Mouse (Mus musculus) lung, embryonic 14.5 days (tissue): Measurements from ENCODE around the gene Intu. TPM values are rescaled to one million over a fixed set of nuclear protein-coding genes. Genes with fewer than 3 reads are reported as not detected.

ENCODE experiments used
- ATAC-seq: fragments of 200-750 bp; cut with Nextera tagmentation; 2 replicates; pipeline ENCODE4 v1.8.0; 2017; ENCODE audit warnings: mild to moderate bottlenecking, moderate TSS enrichment, moderate library complexity; ENCODE audit not compliant: insufficient read depth
- DNase-seq: peaks from one replicate; pipeline ENCODE4 v3.0.0-alpha.2; 2015
- H3K27ac ChIP-seq: fragments of 300-500 bp; sonication (generic); 2 replicates; pipeline ENCODE4 v1.5.1; 2014; ENCODE audit warnings: low read depth, mild to moderate bottlenecking, moderate library complexity
- H3K27me3 ChIP-seq: fragments of 300-500 bp; sonication (generic); 2 replicates; pipeline ENCODE4 v1.6.1; 2014; ENCODE audit warnings: low read length, control low read depth; ENCODE audit not compliant: insufficient read depth
- H3K36me3 ChIP-seq: fragments of 300-500 bp; sonication (generic); 2 replicates; pipeline ENCODE4 v1.6.1; 2014; ENCODE audit warnings: control low read depth; ENCODE audit not compliant: insufficient read depth
- H3K4me1 ChIP-seq: fragments of 300-500 bp; sonication (generic); 2 replicates; pipeline ENCODE4 v1.6.1; 2014; ENCODE audit warnings: antibody characterized with exemption, control low read depth; ENCODE audit not compliant: insufficient read depth
- H3K4me2 ChIP-seq: fragments of 300-500 bp; sonication (generic); 2 replicates; pipeline ENCODE4 v1.6.1; 2014; ENCODE audit warnings: mild to moderate bottlenecking
- H3K4me3 ChIP-seq: fragments of 300-500 bp; sonication (generic); 2 replicates; pipeline ENCODE4 v1.5.1; 2014; ENCODE audit warnings: low read depth, low read length
- H3K9ac ChIP-seq: fragments of 300-500 bp; sonication (generic); 2 replicates; pipeline ENCODE4 v1.6.1; 2014
- H3K9me3 ChIP-seq: fragments of 300-500 bp; sonication (generic); 2 replicates; pipeline ENCODE4 v1.6.1; 2016; ENCODE audit warnings: low read depth, low read length, control low read depth
- CTCF ChIP-seq: IDR thresholded peaks from 2 replicates; pipeline ENCODE4 v1.5.1; 2016; ENCODE audit warnings: antibody characterized with exemption, low read depth
- WGBS: fragments of 180-500 bp; shearing (Covaris S2); extraction: QIAGEN DNeasy Blood & Tissue Kit; methylation state at CpG from one replicate; pipeline ENCODE4 v1.1.7; 2014; 5-methylcytosine and 5-hydroxymethylcytosine counted together
- polyA plus RNA-seq: library from polyadenylated mRNA; unstranded; fragments of >200 nt; fragmentation: Nextera tagmentation; extraction: Ambion mirVana; gene quantifications from 2 replicates; pipeline ENCODE4 v1.2.1, GENCODE M21; 2014

Gene Intu
- polyA plus RNA-seq, 1 experiment from 2014 or later = 4.1 TPM

DNA sequence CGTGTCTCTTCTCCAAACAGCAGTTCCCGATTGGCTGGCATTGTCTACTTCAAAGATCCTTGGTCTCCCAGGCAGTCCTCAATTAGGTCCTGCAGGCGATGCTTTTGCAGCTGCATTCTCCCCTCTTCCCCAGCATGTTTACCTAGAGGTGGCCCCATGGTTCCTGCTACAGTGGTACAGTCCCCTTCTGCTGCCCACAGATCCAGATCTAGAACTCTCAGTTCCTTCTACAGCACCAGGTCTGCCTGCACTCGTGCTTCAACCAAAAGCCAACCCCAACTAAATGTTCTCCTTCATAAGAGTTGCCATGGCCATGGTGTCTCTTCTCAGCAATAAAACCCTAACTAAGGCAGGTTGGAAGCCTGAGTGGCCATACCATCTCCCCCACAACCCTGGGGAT lies 15.5 kb downstream of the Intu start:
- ATAC-seq = no peak

DNA sequence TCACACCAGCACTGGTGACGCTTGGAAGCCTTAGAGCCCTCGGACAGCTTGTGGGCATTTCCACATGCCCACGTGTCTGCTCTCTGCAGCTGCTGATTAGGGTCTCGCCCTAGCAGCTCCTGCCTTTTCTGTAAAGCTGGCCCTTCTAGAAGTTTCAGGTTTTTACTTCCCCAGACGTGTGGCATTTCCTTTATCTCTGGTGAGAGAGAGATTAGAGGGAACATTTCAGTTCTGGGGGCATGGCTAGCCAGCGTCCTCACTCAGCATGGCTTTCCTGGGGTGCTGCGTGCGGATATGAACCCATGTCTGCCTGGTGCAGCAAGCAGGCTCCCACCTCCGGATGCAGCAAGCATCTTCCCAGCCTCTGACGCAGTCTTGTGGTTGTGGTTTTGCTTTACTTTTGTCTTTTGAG lies 121.9 kb downstream of the Intu start:
- 60% methylated on average over 10 of the region's 10 CpGs for WGBS
- Histone ChIP-seq H3K4me3 (no peak overlapping the region), H3K36me3 (peaks cover 17% of the 10 kb centered on the region; the same call in 1 of the 2 replicates), H3K27me3 (no peaks in the 10 kb centered on the region), H3K27ac (no peak overlapping the region), H3K4me1 (no peaks in the 10 kb centered on the region), H3K4me2 (no peak overlapping the region), H3K9me3 (no peaks in the 10 kb centered on the region), H3K9ac (no peak overlapping the region)
- no peak for ATAC-seq
- no peak for TF ChIP-seq CTCF
- DNase-seq = no peak

More for the DNA sequence above, 15.5 kb downstream of the Intu start:
- no peaks in the 10 kb centered on the region for H3K36me3 ChIP-seq
- H3K4me3 ChIP-seq = no peak overlapping the region
- no peak for DNase-seq
- no peaks in the 10 kb centered on the region for H3K9me3 ChIP-seq
- H3K27ac ChIP-seq = no peak overlapping the region
- H3K4me1 ChIP-seq = no peaks in the 10 kb centered on the region
- H3K9ac ChIP-seq = no peak overlapping the region
- TF ChIP-seq CTCF = no peak
- H3K4me2 ChIP-seq = no peak overlapping the region
- no peaks in the 10 kb centered on the region for H3K27me3 ChIP-seq
- WGBS = 86% methylated on average over 4 of the region's 4 CpGs

DNA sequence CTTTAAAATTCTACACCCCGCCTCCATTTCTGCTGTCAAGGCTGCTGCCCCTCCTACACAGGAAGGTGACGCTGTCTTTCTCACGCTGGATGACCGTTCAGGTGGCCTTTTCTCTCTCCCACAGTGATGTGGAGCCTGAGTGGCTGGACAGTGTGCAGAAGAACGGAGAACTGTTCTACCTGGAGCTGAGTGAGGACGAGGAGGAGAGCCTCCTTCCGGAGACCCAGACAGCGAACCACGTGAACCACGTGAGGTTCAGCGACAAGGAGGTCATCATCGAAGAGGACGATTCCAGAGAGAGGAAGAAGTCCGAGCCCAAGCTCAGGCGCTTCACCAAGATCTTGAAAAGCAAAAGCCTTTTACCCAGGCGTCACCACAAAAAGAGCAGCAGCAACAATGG lies 122.5 kb downstream of the Intu start:
- Histone ChIP-seq H3K36me3 (peaks cover 17% of the 10 kb centered on the region; the same call in 1 of the 2 replicates), H3K4me2 (no peak overlapping the region), H3K27ac (no peak overlapping the region), H3K9ac (no peak overlapping the region), H3K4me1 (no peaks in the 10 kb centered on the region), H3K27me3 (no peaks in the 10 kb centered on the region), H3K9me3 (no peaks in the 10 kb centered on the region), H3K4me3 (no peak overlapping the region)
- WGBS = 89% methylated on average over 16 of the region's 16 CpGs
- no peak for DNase-seq
- no peak for ATAC-seq
- no peak for TF ChIP-seq CTCF

DNA sequence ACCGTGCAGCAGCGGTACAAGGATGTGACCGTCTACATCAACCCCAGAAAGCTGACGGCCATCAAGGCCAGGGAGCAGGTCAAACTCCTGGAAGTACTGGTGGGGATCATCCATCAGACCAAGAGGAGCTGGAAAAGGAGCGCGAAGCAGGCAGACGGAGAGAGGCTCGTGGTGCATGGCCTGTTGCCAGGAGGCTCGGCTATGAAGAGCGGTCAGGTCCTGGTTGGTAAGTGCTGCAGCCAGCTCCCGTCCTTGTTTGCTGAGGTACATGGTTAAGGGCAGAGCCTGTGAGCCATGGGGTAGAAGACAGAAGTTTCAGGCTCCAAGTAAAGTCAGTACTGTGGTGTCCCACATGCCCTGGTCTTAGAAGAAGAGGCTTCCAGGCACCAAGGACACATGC lies 122.9 kb downstream of the Intu start:
- no peak overlapping the region for H3K4me2 ChIP-seq
- H3K4me3 ChIP-seq = no peak overlapping the region
- DNase-seq = peak; percentile 21
- H3K4me1 ChIP-seq = no peaks in the 10 kb centered on the region
- H3K9ac ChIP-seq = no peak overlapping the region
- no peak for TF ChIP-seq CTCF
- no peaks in the 10 kb centered on the region for H3K27me3 ChIP-seq
- peaks cover 17% of the 10 kb centered on the region; the same call in 1 of the 2 replicates for H3K36me3 ChIP-seq
- H3K9me3 ChIP-seq = no peaks in the 10 kb centered on the region
- WGBS = 78% methylated on average over 11 of the region's 11 CpGs
- ATAC-seq = no peak
- H3K27ac ChIP-seq = no peak overlapping the region

DNA sequence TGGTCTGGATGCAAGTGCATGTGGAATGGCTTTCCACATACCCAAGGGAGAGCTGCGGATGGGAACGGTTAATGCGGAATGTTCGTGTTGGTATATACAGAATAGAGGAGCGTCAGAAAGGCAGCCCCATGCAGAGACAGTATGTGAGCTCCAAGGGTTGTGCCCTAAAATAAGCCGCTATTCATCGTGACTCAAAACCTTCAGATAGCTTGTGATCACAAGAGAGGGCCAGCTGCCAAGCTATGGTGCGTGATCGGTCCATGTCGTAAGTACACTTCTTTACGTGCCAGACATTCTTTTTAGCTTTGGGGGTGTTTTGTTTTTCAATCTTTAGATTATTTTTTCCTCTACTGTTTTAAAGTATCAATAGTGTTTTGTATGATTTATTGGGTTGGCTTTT lies 124.5 kb downstream of the Intu start:
- Histone ChIP-seq H3K4me1 (no peaks in the 10 kb centered on the region), H3K36me3 (peaks cover 17% of the 10 kb centered on the region; the same call in 1 of the 2 replicates), H3K4me2 (no peak overlapping the region), H3K27me3 (no peaks in the 10 kb centered on the region), H3K27ac (no peak overlapping the region), H3K4me3 (no peak overlapping the region), H3K9ac (no peak overlapping the region), H3K9me3 (no peaks in the 10 kb centered on the region)
- 89% methylated on average over 11 of the region's 11 CpGs for WGBS
- no peak for TF ChIP-seq CTCF
- no peak for ATAC-seq
- no peak for DNase-seq

DNA sequence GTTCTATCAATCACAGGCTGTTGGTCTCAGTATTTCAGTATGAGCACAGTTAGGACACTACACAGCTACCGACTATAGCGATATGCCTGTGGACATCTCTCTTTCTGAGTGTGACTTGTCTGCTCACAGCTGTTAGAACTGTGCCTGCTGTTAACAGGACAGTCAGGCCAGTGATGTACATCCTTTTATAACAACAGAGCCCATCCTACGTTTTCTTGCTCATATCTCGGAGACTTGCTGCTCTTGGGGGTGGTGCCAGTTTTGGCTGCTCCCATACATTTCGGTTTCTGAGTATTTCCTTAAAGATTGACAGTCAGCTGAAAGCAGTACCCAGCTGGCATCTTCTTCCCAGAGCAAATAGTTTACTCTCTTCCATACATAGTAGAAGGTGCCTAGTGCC lies 125.3 kb downstream of the Intu start:
- Histone ChIP-seq H3K4me2 (no peak overlapping the region), H3K9me3 (no peaks in the 10 kb centered on the region), H3K27me3 (no peaks in the 10 kb centered on the region), H3K4me1 (no peaks in the 10 kb centered on the region), H3K4me3 (no peak overlapping the region), H3K27ac (no peak overlapping the region), H3K9ac (no peak overlapping the region), H3K36me3 (peaks cover 17% of the 10 kb centered on the region; the same call in 1 of the 2 replicates)
- TF ChIP-seq CTCF = no peak
- no peak for DNase-seq
- no peak for ATAC-seq
- WGBS = 72% methylated on average over 5 of the region's 5 CpGs

DNA sequence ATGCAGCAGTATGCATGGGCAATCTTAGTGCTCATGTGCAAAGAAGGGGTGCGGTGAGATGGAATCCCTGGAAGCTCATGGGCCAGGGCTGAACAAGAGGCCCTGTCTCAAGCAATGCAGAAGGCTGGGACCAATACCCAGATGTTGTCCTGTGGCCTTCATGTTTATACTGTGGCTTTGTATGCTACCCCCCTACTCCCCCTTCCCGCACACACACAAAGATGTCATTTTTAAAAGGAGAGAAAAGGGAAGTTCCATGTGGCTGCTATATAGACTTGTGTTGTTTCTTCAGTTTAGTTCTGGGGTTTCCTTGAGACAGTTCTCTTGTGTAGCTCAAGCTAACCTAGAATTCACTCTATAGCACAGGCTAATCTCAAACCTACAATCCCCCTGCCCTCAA lies 129.1 kb downstream of the Intu start:
- Histone ChIP-seq H3K4me1 (no peaks in the 10 kb centered on the region), H3K27me3 (no peaks in the 10 kb centered on the region), H3K9me3 (no peaks in the 10 kb centered on the region), H3K36me3 (peaks cover 5% of the 10 kb centered on the region; the same call in 1 of the 2 replicates), H3K27ac (no peak overlapping the region), H3K4me3 (no peak overlapping the region), H3K4me2 (no peak overlapping the region), H3K9ac (no peak overlapping the region)
- 92% methylated on average over 2 of the region's 2 CpGs for WGBS
- TF ChIP-seq CTCF = no peak
- no peak for ATAC-seq
- no peak for DNase-seq

DNA sequence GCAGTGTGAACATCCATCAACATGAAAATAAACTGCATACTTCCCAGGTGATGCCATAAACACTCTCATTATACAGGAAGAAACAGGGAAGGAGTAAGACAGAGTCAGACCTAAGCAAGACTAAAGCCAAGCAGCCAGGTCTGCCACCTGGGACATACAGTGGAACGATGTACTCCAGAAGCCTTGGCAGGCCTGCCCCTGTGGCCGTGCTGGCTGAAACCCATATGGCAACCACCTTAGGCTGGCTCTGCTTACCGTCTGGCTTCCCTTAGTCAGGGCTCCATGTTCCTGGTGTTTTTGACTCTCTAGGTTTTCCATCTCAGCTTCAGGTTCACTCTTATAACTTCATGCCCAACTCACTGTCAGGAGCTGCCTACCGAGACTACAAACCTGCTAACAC lies 135.0 kb downstream of the Intu start:
- Histone ChIP-seq H3K4me2 (no peak overlapping the region), H3K36me3 (0 out of 2 replicates have a peak, but pooled peaks cover 3% of the 10 kb centered on the region), H3K27ac (no peak overlapping the region), H3K4me3 (no peak overlapping the region), H3K4me1 (no peaks in the 10 kb centered on the region), H3K9me3 (no peaks in the 10 kb centered on the region), H3K9ac (no peak overlapping the region), H3K27me3 (no peaks in the 10 kb centered on the region)
- DNase-seq = no peak
- no peak for TF ChIP-seq CTCF
- no peak for ATAC-seq
- 91% methylated on average over 4 of the region's 4 CpGs for WGBS
